Mouse (Mus musculus): ENCODE data around the gene Amotl2.

- no peak for TF ChIP-seq CTCF (IDR thresholded peaks at IDR 0.05; ENCODE audit: control insufficient read depth, insufficient read depth, low read length)
- no peak for TF ChIP-seq POLR2A (IDR thresholded peaks at IDR 0.05; ENCODE audit: borderline replicate concordance, control insufficient read depth, low read depth, low read length)
These were observed 32.7 kb downstream of the Amotl2 start for GRCm38 (mm10) chr9:102749216-102749615.

All from bone marrow, adult 2 months (tissue).